In genomic region chr11:98438331-98439158, GRCm38 (mm10) we compare ENCODE assay signal across 8 mouse cellular contexts. TPM values are rescaled to one million over a fixed set of nuclear protein-coding genes. Genes with fewer than 3 reads are reported as not detected.
A peak's percentile ranks its signal among the peaks of the same experiment; 100 is the strongest.
DNase-seq lines count a peak whose midpoint lies in the region; ATAC-seq lines count a peak whose summit lies in the region.

Gene Mien1 (minus strand): TSS chr11:98438991.

- peaks cover 13% of the 10 kb centered on the region for H3K36me3 ChIP-seq in megakaryocyte, embryonic 14.5 days (replicated peaks; ENCODE audit: low read length)

- peak; percentile 97 for DNase-seq in ZHBTc4 (ENCODE audit: low read depth, low spot score)
- DNase-seq in gastrocnemius, adult 8-10 months (ENCODE audit: low spot score in 2 of 2) = peak; percentile 88 to 89
- DNase-seq in hindlimb bud, embryonic 11.5 days (ENCODE audit: extremely low spot score, low read depth, low spot score) = peak; percentile 74
- peak; percentile 92 to 93 for DNase-seq in left cerebral cortex, adult 8-10 months (ENCODE audit: low spot score in 2 of 2)
- DNase-seq in right cerebral cortex, postnatal 10 days (ENCODE audit: low spot score in 2 of 2) = peak; percentile 96 to 98
- peak; percentile 99 for DNase-seq in urinary bladder, postnatal 25 days (ENCODE audit: low spot score)

- peak within 1 kb of the TSS; percentile 98 for H3K4me3 ChIP-seq in megakaryocyte, embryonic 14.5 days (replicated peaks)

- peaks cover 25% of the 10 kb centered on the region for H3K4me1 ChIP-seq in megakaryocyte, embryonic 14.5 days

- H3K27me3 ChIP-seq in megakaryocyte, embryonic 14.5 days (replicated peaks) = peaks cover 31% of the 10 kb centered on the region

- ATAC-seq in common myeloid progenitor, adult 5-6 weeks (replicated peaks; ENCODE audit: low read depth, poor library complexity, severe bottlenecking) = peak; percentile 92

- peaks cover 6% of the 10 kb centered on the region for H3K9me3 ChIP-seq in megakaryocyte, embryonic 14.5 days

RNA-seq across cellular contexts. Expression of gene Mien1, which starts in this region (rescaled TPM):
- total RNA-seq in common myeloid progenitor, adult 5-6 weeks (2017) = 16.1 and 24.4 TPM in 2 replicates
- 10 to 100 TPM; 34.5 to 41.7 (median 37.7) TPM for total RNA-seq in gastrocnemius, adult 8-10 months (2022)
- 100 to 1,000 TPM in 2 of 4 experiments, 10 to 100 TPM in 2; 93.7 to 114 (median 102) TPM for total RNA-seq in left cerebral cortex, adult 8-10 months (2022)
- 9.6 and 89.1 TPM in 2 replicates for polyA plus RNA-seq in megakaryocyte, embryonic 14.5 days (2012; ENCODE audit: insufficient read depth, low replicate concordance)

Comparison
In these comparisons a context has a peak if more than half of its experiments do, and no peak if none do; other contexts are left out.
1. Peak in every context shown above with its lines: DNase-seq, ATAC-seq and H3K4me3 ChIP-seq.